Mouse (Mus musculus): ENCODE measurements around the gene Luc7l2. TPM values are rescaled to one million over a fixed set of nuclear protein-coding genes. Genes with fewer than 3 reads are reported as not detected.
A peak's percentile ranks its signal among the peaks of the same experiment; 100 is the strongest.

Gene Luc7l2
- polyA plus RNA-seq, 1 experiment = 24.3 TPM

DNA sequence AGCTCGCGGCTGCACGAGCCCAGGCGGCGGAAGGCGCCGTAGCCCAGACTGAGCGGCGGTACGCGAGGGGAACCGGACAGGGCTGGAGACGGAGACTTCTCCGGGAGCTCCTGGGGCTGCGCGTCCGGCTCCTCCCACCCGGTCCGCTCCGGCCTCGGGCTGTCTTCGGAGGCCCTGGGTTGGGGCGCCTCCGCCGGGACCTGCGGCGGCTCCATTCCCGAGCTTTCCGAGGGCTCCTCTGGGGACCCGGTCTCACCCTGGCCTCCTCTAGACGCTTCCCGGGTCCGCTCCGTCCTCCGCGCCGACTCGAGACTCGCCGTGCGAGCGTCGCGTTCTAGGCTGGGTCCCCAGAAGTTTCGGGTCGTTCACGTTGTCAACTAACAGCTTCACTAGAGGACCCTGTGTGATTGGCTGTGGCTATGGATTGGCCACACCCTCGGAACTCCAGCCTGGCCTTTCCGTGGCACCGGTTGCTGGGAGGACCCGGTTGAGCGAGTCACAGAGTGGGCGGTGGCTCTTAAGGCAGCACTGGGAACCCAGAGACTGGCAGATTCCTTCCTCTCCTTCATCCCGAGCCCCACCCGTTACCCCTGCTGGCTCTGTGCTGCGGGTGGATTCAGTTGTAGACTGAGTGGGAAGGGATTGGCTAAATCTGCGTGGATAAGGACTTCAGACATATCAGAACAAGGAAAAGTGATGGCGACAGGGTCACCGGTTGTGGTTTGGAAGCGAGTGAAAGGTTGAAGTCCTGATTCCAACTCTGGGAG, 85.9 kb downstream of the Luc7l2 start, which contains the start of gene Klrg2:
Klrg2 (minus strand) TSS at position 391 of the 767 bp plus-strand sequence.
- Histone ChIP-seq H3K4me3 (ENCODE audit: extremely low read depth, insufficient read depth, insufficient read length) (peak within 1 kb of the TSS; percentile 25; the same call in 1 of the 2 replicates), H3K36me3 (ENCODE audit: control insufficient read depth, insufficient read depth, low read length) (no peaks in the 10 kb centered on the region), H3K27me3 (ENCODE audit: control insufficient read depth, insufficient read depth, low read length) (peaks cover 18% of the 10 kb centered on the region), H3K27ac (ENCODE audit: insufficient read depth, low read length) (no peak within 1 kb of the TSS), H3K4me1 (ENCODE audit: control insufficient read depth, insufficient read depth, insufficient read length) (peaks cover 7% of the 10 kb centered on the region; the same call in 1 of the 2 replicates)
- TF ChIP-seq POLR2A (IDR thresholded peaks at IDR 0.05; ENCODE audit: low read depth, low read length) (no peak), CTCF (IDR thresholded peaks at IDR 0.05; ENCODE audit: extremely low read depth, insufficient read depth, insufficient read length, insufficient replicate concordance) (no peak)
- DNase-seq (ENCODE audit: low read depth in 1 of 2, low spot score in 2 of 2) = no peak
- 3% methylated on average over 57 of the region's 60 CpGs for WGBS

DNA sequence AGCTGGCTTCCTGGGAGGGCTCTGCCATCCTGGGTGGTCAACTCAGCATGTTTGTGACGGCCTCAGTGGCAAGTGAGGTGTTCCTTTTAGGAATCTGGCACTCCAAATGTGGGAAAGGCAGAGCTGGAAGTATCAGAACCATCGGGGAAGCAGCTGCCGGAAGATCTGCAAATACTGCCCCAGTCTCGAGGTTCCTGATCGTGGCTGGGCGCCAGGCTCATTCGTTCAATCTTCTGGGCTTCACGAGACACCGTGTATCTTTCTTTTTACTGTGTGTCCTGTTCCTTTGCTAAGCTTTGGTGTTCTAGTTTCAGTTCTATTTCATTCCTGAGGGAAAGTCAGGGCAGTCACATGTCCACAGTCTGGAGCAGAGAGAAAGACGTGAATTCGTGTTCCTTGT, 89.3 kb downstream of the Luc7l2 start:
- DNase-seq (ENCODE audit: low read depth in 1 of 2, low spot score in 2 of 2) = no peak
- Histone ChIP-seq H3K4me3 (ENCODE audit: extremely low read depth, insufficient read depth, insufficient read length) (no peak overlapping the region), H3K4me1 (ENCODE audit: control insufficient read depth, insufficient read depth, insufficient read length) (peaks cover 7% of the 10 kb centered on the region; the same call in 1 of the 2 replicates), H3K36me3 (ENCODE audit: control insufficient read depth, insufficient read depth, low read length) (no peaks in the 10 kb centered on the region), H3K27ac (ENCODE audit: insufficient read depth, low read length) (no peak overlapping the region), H3K27me3 (ENCODE audit: control insufficient read depth, insufficient read depth, low read length) (peaks cover 18% of the 10 kb centered on the region)
- 47% methylated on average over 11 of the region's 11 CpGs for WGBS
- TF ChIP-seq CTCF (IDR thresholded peaks at IDR 0.05; ENCODE audit: extremely low read depth, insufficient read depth, insufficient read length, insufficient replicate concordance) (no peak), POLR2A (IDR thresholded peaks at IDR 0.05; ENCODE audit: low read depth, low read length) (no peak)

DNA sequence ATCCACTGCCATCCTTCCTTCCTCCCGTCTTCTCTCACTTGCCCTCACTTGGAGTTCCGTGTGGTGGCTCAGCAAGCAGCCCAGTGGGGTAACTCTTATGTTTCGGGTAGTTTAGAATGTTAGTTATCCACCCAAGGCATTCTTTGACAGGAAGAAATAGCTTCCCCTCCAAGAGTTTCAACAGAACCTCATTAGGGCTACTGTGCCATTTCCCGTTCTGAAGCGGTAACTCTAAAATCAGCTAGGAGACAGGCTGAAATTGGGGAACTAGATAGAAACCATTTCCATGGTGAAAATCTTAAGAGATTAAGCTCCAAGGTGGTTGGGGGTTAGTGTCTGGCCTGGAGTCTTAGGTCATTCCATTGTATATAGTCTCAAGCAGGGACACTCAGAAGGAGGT, 90.1 kb downstream of the Luc7l2 start:
- DNase-seq (ENCODE audit: low read depth in 1 of 2, low spot score in 2 of 2) = no peak
- peaks cover 7% of the 10 kb centered on the region; the same call in 1 of the 2 replicates for H3K4me1 ChIP-seq (ENCODE audit: control insufficient read depth, insufficient read depth, insufficient read length)
- H3K4me3 ChIP-seq (ENCODE audit: extremely low read depth, insufficient read depth, insufficient read length) = no peak overlapping the region
- H3K27ac ChIP-seq (ENCODE audit: insufficient read depth, low read length) = no peak overlapping the region
- H3K27me3 ChIP-seq (ENCODE audit: control insufficient read depth, insufficient read depth, low read length) = peaks cover 16% of the 10 kb centered on the region
- TF ChIP-seq CTCF (IDR thresholded peaks at IDR 0.05; ENCODE audit: extremely low read depth, insufficient read depth, insufficient read length, insufficient replicate concordance) (no peak), POLR2A (IDR thresholded peaks at IDR 0.05; ENCODE audit: low read depth, low read length) (no peak)
- WGBS = 8% methylated on average over 5 of the region's 5 CpGs
- H3K36me3 ChIP-seq (ENCODE audit: control insufficient read depth, insufficient read depth, low read length) = no peaks in the 10 kb centered on the region

DNA sequence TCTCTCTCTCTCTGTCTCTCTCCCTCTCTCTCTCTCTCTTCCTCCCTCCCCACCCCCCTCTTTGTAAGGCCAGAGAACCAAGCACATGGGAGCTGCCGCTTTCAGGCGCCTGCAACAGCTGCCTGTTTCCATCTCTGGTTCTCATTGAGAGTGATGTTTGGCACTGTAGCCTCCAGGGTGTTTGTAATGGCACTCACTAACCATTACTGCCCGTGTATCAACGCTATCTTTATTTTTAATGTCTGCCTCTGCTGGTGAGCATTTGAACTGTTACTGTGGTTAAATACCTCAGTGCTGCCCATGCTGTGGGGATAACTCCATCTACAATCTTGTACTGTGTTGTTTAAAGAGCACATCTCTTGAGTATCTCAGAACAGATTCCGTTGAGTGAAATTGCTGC, 90.5 kb downstream of the Luc7l2 start:
- Histone ChIP-seq H3K27me3 (ENCODE audit: control insufficient read depth, insufficient read depth, low read length) (peaks cover 12% of the 10 kb centered on the region), H3K4me3 (ENCODE audit: extremely low read depth, insufficient read depth, insufficient read length) (no peak overlapping the region), H3K27ac (ENCODE audit: insufficient read depth, low read length) (no peak overlapping the region), H3K4me1 (ENCODE audit: control insufficient read depth, insufficient read depth, insufficient read length) (peaks cover 3% of the 10 kb centered on the region; the same call in 1 of the 2 replicates), H3K36me3 (ENCODE audit: control insufficient read depth, insufficient read depth, low read length) (no peaks in the 10 kb centered on the region)
- DNase-seq (ENCODE audit: low read depth in 1 of 2, low spot score in 2 of 2) = no peak
- no peak for TF ChIP-seq POLR2A (IDR thresholded peaks at IDR 0.05; ENCODE audit: low read depth, low read length)
- TF ChIP-seq CTCF (IDR thresholded peaks at IDR 0.05; ENCODE audit: extremely low read depth, insufficient read depth, insufficient read length, insufficient replicate concordance) = no peak
- WGBS = 24% methylated on average over 5 of the region's 5 CpGs

DNA sequence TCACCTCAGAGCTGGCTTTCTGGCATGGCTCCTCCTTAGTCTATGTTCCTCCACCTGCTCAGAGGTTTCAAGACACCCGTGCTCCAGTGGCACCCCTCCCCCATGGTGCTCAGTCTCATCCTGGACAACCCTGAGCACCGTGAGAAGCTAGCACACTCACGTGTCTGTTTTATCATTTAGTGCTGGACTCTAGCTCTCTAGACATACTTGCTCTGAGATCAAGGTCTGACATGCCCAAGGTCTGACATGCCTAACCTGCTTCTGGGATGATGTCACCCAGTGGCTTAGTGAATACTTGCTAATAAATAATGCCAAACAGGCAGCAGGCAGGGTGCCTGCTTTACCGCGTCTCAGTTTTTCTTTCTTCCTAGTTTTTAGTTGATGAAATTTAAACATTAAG, 91.5 kb downstream of the Luc7l2 start:
- DNase-seq (ENCODE audit: low read depth in 1 of 2, low spot score in 2 of 2) = no peak
- Histone ChIP-seq H3K27ac (ENCODE audit: insufficient read depth, low read length) (no peak overlapping the region), H3K4me3 (ENCODE audit: extremely low read depth, insufficient read depth, insufficient read length) (no peak overlapping the region), H3K36me3 (ENCODE audit: control insufficient read depth, insufficient read depth, low read length) (no peaks in the 10 kb centered on the region), H3K4me1 (ENCODE audit: control insufficient read depth, insufficient read depth, insufficient read length) (no peaks in the 10 kb centered on the region), H3K27me3 (ENCODE audit: control insufficient read depth, insufficient read depth, low read length) (peaks cover 4% of the 10 kb centered on the region)
- TF ChIP-seq CTCF (IDR thresholded peaks at IDR 0.05; ENCODE audit: extremely low read depth, insufficient read depth, insufficient read length, insufficient replicate concordance) (no peak), POLR2A (IDR thresholded peaks at IDR 0.05; ENCODE audit: low read depth, low read length) (no peak)
- WGBS = 79% methylated on average over 5 of the region's 5 CpGs

DNA sequence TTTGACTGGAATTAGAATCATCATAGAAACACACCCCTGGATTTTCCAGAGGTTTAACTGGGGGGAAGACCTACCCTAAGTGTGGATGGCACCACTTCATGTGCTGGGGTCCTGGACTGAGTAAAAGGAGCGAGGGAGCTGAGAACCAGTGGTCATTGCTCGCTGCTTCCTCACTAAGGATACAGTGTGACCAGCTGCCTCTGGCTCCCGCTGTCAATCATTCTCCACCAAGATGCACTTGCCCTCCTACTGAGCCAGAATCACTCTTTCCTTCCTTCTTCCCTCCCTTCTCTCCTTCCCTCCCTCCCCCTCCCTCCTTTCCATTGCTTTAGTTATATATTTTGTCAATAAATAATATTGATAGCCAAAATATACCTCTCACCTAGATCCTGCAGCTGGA, 91.9 kb downstream of the Luc7l2 start:
- no peak for DNase-seq (ENCODE audit: low read depth in 1 of 2, low spot score in 2 of 2)
- WGBS = 88% methylated on average over 3 of the region's 3 CpGs
- no peaks in the 10 kb centered on the region for H3K4me1 ChIP-seq (ENCODE audit: control insufficient read depth, insufficient read depth, insufficient read length)
- TF ChIP-seq CTCF (IDR thresholded peaks at IDR 0.05; ENCODE audit: extremely low read depth, insufficient read depth, insufficient read length, insufficient replicate concordance) (no peak), POLR2A (IDR thresholded peaks at IDR 0.05; ENCODE audit: low read depth, low read length) (no peak)
- no peak overlapping the region for H3K27ac ChIP-seq (ENCODE audit: insufficient read depth, low read length)
- H3K4me3 ChIP-seq (ENCODE audit: extremely low read depth, insufficient read depth, insufficient read length) = no peak overlapping the region
- H3K36me3 ChIP-seq (ENCODE audit: control insufficient read depth, insufficient read depth, low read length) = no peaks in the 10 kb centered on the region
- peaks cover 4% of the 10 kb centered on the region for H3K27me3 ChIP-seq (ENCODE audit: control insufficient read depth, insufficient read depth, low read length)

DNA sequence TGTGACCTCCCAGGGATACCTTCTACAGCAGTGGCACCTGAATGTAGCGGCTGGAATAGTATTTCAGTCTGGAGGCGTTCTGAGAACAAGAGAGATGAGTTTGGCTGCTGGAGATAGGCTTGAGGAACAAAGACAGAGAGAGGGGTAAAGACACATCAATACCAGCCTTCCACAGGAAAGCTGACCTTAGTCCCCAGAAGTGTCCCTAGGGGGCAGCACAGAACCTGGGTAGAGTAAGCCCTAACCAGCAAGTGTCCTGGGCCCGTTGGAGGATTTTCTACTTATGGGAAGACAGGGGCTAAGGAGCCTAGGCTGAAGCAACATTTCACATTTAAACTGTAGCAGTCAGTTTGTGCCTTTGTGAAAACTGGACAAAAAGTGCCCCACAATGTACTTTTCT, 98.4 kb downstream of the Luc7l2 start:
- Histone ChIP-seq H3K27me3 (ENCODE audit: control insufficient read depth, insufficient read depth, low read length) (no peaks in the 10 kb centered on the region), H3K27ac (ENCODE audit: insufficient read depth, low read length) (no peak overlapping the region), H3K4me3 (ENCODE audit: extremely low read depth, insufficient read depth, insufficient read length) (no peak overlapping the region), H3K36me3 (ENCODE audit: control insufficient read depth, insufficient read depth, low read length) (no peaks in the 10 kb centered on the region), H3K4me1 (ENCODE audit: control insufficient read depth, insufficient read depth, insufficient read length) (no peaks in the 10 kb centered on the region)
- DNase-seq (ENCODE audit: low read depth in 1 of 2, low spot score in 2 of 2) = peak in 1 of 2 experiments; percentile 21
- TF ChIP-seq POLR2A (IDR thresholded peaks at IDR 0.05; ENCODE audit: low read depth, low read length) = no peak
- TF ChIP-seq CTCF (IDR thresholded peaks at IDR 0.05; ENCODE audit: extremely low read depth, insufficient read depth, insufficient read length, insufficient replicate concordance) = peak; percentile 30; the same call in 1 of the 2 replicates
- WGBS = 72% methylated on average over 3 of the region's 3 CpGs
